Mouse (Mus musculus) CH12.LX (cell line): ENCODE measurements around the gene Atad5. TPM values are rescaled to one million over a fixed set of nuclear protein-coding genes. Genes with fewer than 3 reads are reported as not detected.

Experiments used
- DNase-seq: peaks from one replicate; pipeline ENCODE4 v3.0.0-alpha.2; 2013; ENCODE audit errors: extremely low read depth
- H3K27ac ChIP-seq: 2 replicates; pipeline ENCODE4 v1.5.1; 2012; ENCODE audit warnings: low read depth, mild to moderate bottlenecking, control low read depth, moderate library complexity; ENCODE audit not compliant: insufficient read depth
- H3K27me3 ChIP-seq: replicated peaks from 2 replicates; pipeline ENCODE3; 2012; ENCODE audit warnings: inconsistent platforms
- H3K36me3 ChIP-seq, 2 experiments: replicated peaks in 1 of 2; 2 replicates each; pipeline versions ENCODE3 to v1.6.1; 2012; ENCODE audit warnings: inconsistent platforms in 1 of 2, low read length in 1 of 2, mild to moderate bottlenecking in 1 of 2, mixed read lengths in 1 of 2, moderate library complexity in 1 of 2; ENCODE audit not compliant: control insufficient read depth in 1 of 2, insufficient read depth in 1 of 2
- H3K4me1 ChIP-seq, 2 experiments: 2 replicates each; pipeline ENCODE4 v1.6.1; 2012; ENCODE audit warnings: inconsistent platforms in 1 of 2, moderate library complexity in 1 of 2; ENCODE audit not compliant: insufficient read depth in 2 of 2, control insufficient read depth in 1 of 2
- H3K4me2 ChIP-seq: 2 replicates; pipeline ENCODE4 v1.6.1; 2012; ENCODE audit warnings: low read depth, mild to moderate bottlenecking, control low read depth; ENCODE audit not compliant: poor library complexity, insufficient read depth, severe bottlenecking
- H3K4me3 ChIP-seq, 3 experiments: fragments of 150-350 bp in 1 of 3; sonication (generic) in 1 of 3; replicated peaks in 1 of 3; 2 replicates each; pipeline versions ENCODE3 to v1.5.1; 2011 to 2012; ENCODE audit warnings: low read depth in 2 of 3, low read length in 2 of 3, mild to moderate bottlenecking in 2 of 3, moderate library complexity in 2 of 3, control low read depth in 1 of 3, improper control_type of control experiment in 1 of 3, inconsistent platforms in 1 of 3, mixed read lengths in 1 of 3; ENCODE audit not compliant: poor library complexity in 1 of 3
- H3K79me2 ChIP-seq: replicated peaks from 2 replicates; pipeline ENCODE4 v1.6.1; 2012; ENCODE audit warnings: mild to moderate bottlenecking, moderate library complexity; ENCODE audit not compliant: control insufficient read depth, poor library complexity, insufficient read depth, severe bottlenecking; ENCODE audit errors: extremely low read depth
- H3K9ac ChIP-seq: 2 replicates; pipeline ENCODE4 v1.6.1; 2012; ENCODE audit warnings: low read depth, mild to moderate bottlenecking, control low read depth, moderate library complexity; ENCODE audit not compliant: insufficient read depth
- H3K9me3 ChIP-seq: replicated peaks from 2 replicates; pipeline ENCODE3; 2012; ENCODE audit warnings: low read length, inconsistent platforms, mixed read lengths
- BHLHE40 ChIP-seq: IDR thresholded peaks from 2 replicates; pipeline ENCODE4 v1.6.1; 2011; ENCODE audit warnings: mild to moderate bottlenecking, low read depth, low read length, improper control_type of control experiment
- CHD1 ChIP-seq: IDR thresholded peaks from 2 replicates; pipeline ENCODE4 v1.6.1; 2012; ENCODE audit warnings: low read depth, low read length, improper control_type of control experiment, inconsistent platforms
- EP300 ChIP-seq: IDR thresholded peaks from 2 replicates; pipeline ENCODE4 v1.6.1; 2011; ENCODE audit warnings: low read length, improper control_type of control experiment
- GABPA ChIP-seq: IDR thresholded peaks from 2 replicates; pipeline ENCODE4 v1.6.1; 2012; ENCODE audit warnings: low read depth, low read length, improper control_type of control experiment, inconsistent platforms; ENCODE audit not compliant: insufficient replicate concordance
- HCFC1 ChIP-seq: IDR thresholded peaks from 2 replicates; pipeline ENCODE4 v1.6.1; 2012; ENCODE audit warnings: low read depth, mild to moderate bottlenecking, inconsistent platforms, low read length, improper control_type of control experiment
- IRF4 ChIP-seq: IDR thresholded peaks from 2 replicates; pipeline ENCODE4 v1.6.1; 2014; ENCODE audit warnings: low read depth, mild to moderate bottlenecking, inconsistent platforms, low read length, improper control_type of control experiment
- JUN ChIP-seq: IDR thresholded peaks from 2 replicates; pipeline ENCODE4 v1.6.1; 2011; ENCODE audit warnings: low read depth, mild to moderate bottlenecking, low read length, improper control_type of control experiment, moderate library complexity; ENCODE audit not compliant: insufficient read depth
- JUND ChIP-seq: conservative IDR thresholded peaks from 2 replicates; pipeline ENCODE4 v1.6.1; 2011; ENCODE audit warnings: low read depth, low read length, improper control_type of control experiment
- KAT2A ChIP-seq: IDR thresholded peaks from 2 replicates; pipeline ENCODE4 v1.6.1; 2012; ENCODE audit warnings: low read length, improper control_type of control experiment, inconsistent platforms; ENCODE audit not compliant: insufficient replicate concordance
- MAX ChIP-seq: IDR thresholded peaks from 2 replicates; pipeline ENCODE4 v1.6.1; 2011; ENCODE audit warnings: low read length, improper control_type of control experiment
- MEF2A ChIP-seq: IDR thresholded peaks from 2 replicates; pipeline ENCODE4 v1.6.1; 2014; ENCODE audit warnings: low read depth, mild to moderate bottlenecking, inconsistent platforms, low read length, improper control_type of control experiment, borderline replicate concordance
- MXI1 ChIP-seq: IDR thresholded peaks from 2 replicates; pipeline ENCODE4 v1.6.1; 2011; ENCODE audit warnings: mild to moderate bottlenecking, low read depth, low read length, improper control_type of control experiment
- MYC ChIP-seq: IDR thresholded peaks from 2 replicates; pipeline ENCODE4 v1.6.1; 2011; ENCODE audit warnings: low read depth, mild to moderate bottlenecking, improper control_type of control experiment, low read length
- PAX5 ChIP-seq: IDR thresholded peaks from 2 replicates; pipeline ENCODE4 v1.6.1; 2012; ENCODE audit warnings: low read length, inconsistent platforms, mixed read lengths
- RAD21 ChIP-seq: IDR thresholded peaks from 2 replicates; pipeline ENCODE4 v1.6.1; 2011; ENCODE audit warnings: low read depth, mild to moderate bottlenecking, low read length, improper control_type of control experiment, moderate library complexity
- RCOR1 ChIP-seq: conservative IDR thresholded peaks from 2 replicates; pipeline ENCODE4 v1.6.1; 2012; ENCODE audit warnings: low read depth, mild to moderate bottlenecking, inconsistent platforms, low read length, improper control_type of control experiment
- SIN3A ChIP-seq: IDR thresholded peaks from 2 replicates; pipeline ENCODE4 v1.6.1; 2012; ENCODE audit warnings: low read length, improper control_type of control experiment, inconsistent platforms
- SMC3 ChIP-seq: IDR thresholded peaks from 2 replicates; pipeline ENCODE4 v1.6.1; 2011; ENCODE audit warnings: low read depth, low read length, improper control_type of control experiment
- TBP ChIP-seq: conservative IDR thresholded peaks from 2 replicates; pipeline ENCODE4 v1.6.1; 2011; ENCODE audit warnings: low read depth, low read length, improper control_type of control experiment
- TCF12 ChIP-seq: IDR thresholded peaks from 2 replicates; pipeline ENCODE4 v1.6.1; 2014; ENCODE audit warnings: low read depth, mild to moderate bottlenecking, inconsistent platforms, low read length, improper control_type of control experiment
- UBTF ChIP-seq: IDR thresholded peaks from 2 replicates; pipeline ENCODE4 v1.6.1; 2012; ENCODE audit warnings: low read depth, mild to moderate bottlenecking, inconsistent platforms, low read length, improper control_type of control experiment, moderate library complexity
- USF1 ChIP-seq: IDR thresholded peaks from 2 replicates; pipeline ENCODE4 v1.6.1; 2014; ENCODE audit warnings: low read depth, mild to moderate bottlenecking, inconsistent platforms, low read length, improper control_type of control experiment
- USF2 ChIP-seq: conservative IDR thresholded peaks from 2 replicates; pipeline ENCODE4 v1.6.1; 2011; ENCODE audit warnings: low read depth, low read length, improper control_type of control experiment
- ZNF384 ChIP-seq: IDR thresholded peaks from 2 replicates; pipeline ENCODE4 v1.6.1; 2012; ENCODE audit warnings: low read depth, low read length, improper control_type of control experiment, inconsistent platforms
- dilution Hi-C: fragments of 300-500 bp; cut with MboI; formaldehyde crosslinking; loops from 2 replicates; pipeline ENCODE4 v1.14.3; 2020; ENCODE audit warnings: low sequenced_read_pairs; ENCODE audit not compliant: extremely low pct_unique_long_range_greater_than_20kb, extremely low pct_ligation_motif_present
- in situ Hi-C: fragments of 300-500 bp; cut with MboI; formaldehyde crosslinking; loops from 3 replicates; pipeline ENCODE4 v1.14.3; 2019; ENCODE audit warnings: low sequenced_read_pairs, low pct_ligation_motif_present, low pct_unique_long_range_greater_than_20kb, mixed read lengths
- polyA plus RNA-seq: library from polyadenylated mRNA; unstranded; fragments of >175 nt; gene quantifications from 2 replicates; pipeline ENCODE4 v1.2.1, GENCODE M21; 2012; ENCODE audit warnings: low read depth; ENCODE audit not compliant: insufficient read length
- total RNA-seq, 2 experiments: library from RNA; depleted of rRNA; stranded (reverse); fragments of 300-350 nt in 1 of 2; fragments of >200 nt in 1 of 2; gene quantifications; 2 replicates each; pipeline ENCODE4 v1.2.3; 2012 to 2014

The Atad5 gene
- total and polyA plus RNA-seq, 3 experiments = 24.0 to 46.3 (median 35.2) TPM

GRCm38 (mm10) chr11:80168121-80168520 lies 78.9 kb downstream of the Atad5 start:
- Histone ChIP-seq H3K4me3 (no peak overlapping the region), H3K79me2 (no peaks in the 10 kb centered on the region), H3K9me3 (peaks cover 3% of the 10 kb centered on the region), H3K27ac (no peak overlapping the region), H3K9ac (no peak overlapping the region), H3K36me3 (peaks cover 0 to 14% of the 10 kb centered on the region in 2 experiments), H3K4me1 (peaks cover 37 to 70% of the 10 kb centered on the region in 2 experiments), H3K27me3 (no peaks in the 10 kb centered on the region), H3K4me2 (no peak overlapping the region)
- DNase-seq = no peak
- in situ Hi-C loops = no loop called here
- dilution Hi-C loops = no loop called here
- TF ChIP-seq IRF4 = no peak
- no peak for TF ChIP-seq GABPA
- TF ChIP-seq SMC3 = no peak

GRCm38 (mm10) chr11:80168611-80169249 lies 79.5 kb downstream of the Atad5 start:
- Histone ChIP-seq H3K4me1 (peaks cover 35 to 69% of the 10 kb centered on the region in 2 experiments), H3K9me3 (peaks cover 3% of the 10 kb centered on the region), H3K36me3 (peaks cover 0 to 14% of the 10 kb centered on the region in 2 experiments), H3K27ac (no peak overlapping the region), H3K79me2 (no peaks in the 10 kb centered on the region), H3K4me2 (no peak overlapping the region), H3K27me3 (no peaks in the 10 kb centered on the region), H3K9ac (no peak overlapping the region), H3K4me3 (no peak overlapping the region)
- no peak for DNase-seq
- TF ChIP-seq UBTF (no peak), HCFC1 (no peak), BHLHE40 (peak; percentile 48; the same call in 1 of the 2 replicates), JUN (no peak), EP300 (no peak)
- dilution Hi-C loops (no loop called here), in situ Hi-C loops (no loop called here)

GRCm38 (mm10) chr11:80169629-80170028 lies 80.4 kb downstream of the Atad5 start:
- dilution Hi-C loops = no loop called here
- no peak overlapping the region for H3K27ac ChIP-seq
- TF ChIP-seq PAX5 = no peak
- TF ChIP-seq JUN = no peak
- TF ChIP-seq BHLHE40 = peak; percentile 51; the same call in 1 of the 2 replicates
- TF ChIP-seq CHD1 = no peak
- TF ChIP-seq TBP = no peak
- TF ChIP-seq MYC = peak; percentile 59; the same call in 1 of the 2 replicates
- TF ChIP-seq USF2 = no peak
- no peak for TF ChIP-seq GABPA
- no peak for TF ChIP-seq RAD21
- TF ChIP-seq ZNF384 = no peak
- no peak for TF ChIP-seq MXI1
- TF ChIP-seq KAT2A = no peak
- TF ChIP-seq RCOR1 = 0 out of 2 replicates have a peak, but pooled peaks have one; percentile 17
- peak; percentile 49; the same call in 1 of the 2 replicates for TF ChIP-seq MEF2A
- TF ChIP-seq TCF12 = peak; percentile 55; the same call in 1 of the 2 replicates
- 0 out of 2 replicates have a peak, but pooled peaks have one; percentile 55 for TF ChIP-seq MAX
- no peak for TF ChIP-seq SIN3A
- TF ChIP-seq JUND = no peak
- TF ChIP-seq USF1 = no peak
- no peak for TF ChIP-seq HCFC1
- no peak for TF ChIP-seq UBTF

More at GRCm38 (mm10) chr11:80169629-80170028, 80.4 kb downstream of the Atad5 start:
- H3K9ac ChIP-seq = no peak overlapping the region
- peaks cover 3% of the 10 kb centered on the region for H3K9me3 ChIP-seq
- peaks cover 38 to 68% of the 10 kb centered on the region in 2 experiments for H3K4me1 ChIP-seq
- H3K4me2 ChIP-seq = no peak overlapping the region
- in situ Hi-C loops = no loop called here
- no peak overlapping the region for H3K4me3 ChIP-seq
- no peaks in the 10 kb centered on the region for H3K27me3 ChIP-seq
- no peaks in the 10 kb centered on the region for H3K79me2 ChIP-seq
- H3K36me3 ChIP-seq = peaks cover 0 to 16% of the 10 kb centered on the region in 2 experiments
- peak; percentile 54 for DNase-seq
